Mouse (Mus musculus) CD4-positive, CD25-positive, alpha-beta regulatory T cell, adult 4 months (primary cell): ENCODE data around the gene Eif4h. TPM values are rescaled to one million over a fixed set of nuclear protein-coding genes. Genes with fewer than 3 reads are reported as not detected.

ENCODE experiments used
- ATAC-seq: one replicate; pipeline ENCODE4 v1.8.0; 2017
- polyA plus RNA-seq, 2 experiments: library from polyadenylated mRNA; unstranded; fragments of 100-300 nt; shearing (Covaris generic); gene quantifications; one replicate each; pipeline ENCODE4 v1.2.1; 2017

Gene Eif4h
- polyA plus RNA-seq, 2 experiments from 2014 or later = 94.2 to 96.9 TPM

GRCm38 (mm10) chr5:134606314-134606713 is 33.0 kb downstream of the Eif4h start:
- no peak for ATAC-seq

GRCm38 (mm10) chr5:134604376-134604775 is 34.9 kb downstream of the Eif4h start:
- ATAC-seq = no peak

GRCm38 (mm10) chr5:134597711-134598110 is 41.6 kb downstream of the Eif4h start:
- ATAC-seq = no peak

GRCm38 (mm10) chr5:134593093-134593492 is 46.2 kb downstream of the Eif4h start:
- no peak for ATAC-seq

- ATAC-seq = no peak
These were observed 47.2 kb downstream of the Eif4h start for GRCm38 (mm10) chr5:134592026-134592581.

- ATAC-seq = no peak
These were observed 49.4 kb downstream of the Eif4h start for GRCm38 (mm10) chr5:134589900-134590299.

GRCm38 (mm10) chr5:134584798-134585197 is 54.5 kb downstream of the Eif4h start:
- ATAC-seq = no peak

GRCm38 (mm10) chr5:134583884-134584213 is 55.4 kb downstream of the Eif4h start:
- ATAC-seq = no peak

- ATAC-seq = no peak
These were observed 56.0 kb downstream of the Eif4h start for GRCm38 (mm10) chr5:134583006-134583883.

- peak; percentile 100 for ATAC-seq
These were observed 56.9 kb downstream of the Eif4h start for GRCm38 (mm10) chr5:134582221-134582907.

- ATAC-seq = no peak
These were observed 58.1 kb downstream of the Eif4h start, which contains the start of gene Rfc2 for GRCm38 (mm10) chr5:134581146-134581545. Rfc2 (plus strand) TSS chr5:134581366.

- no peak for ATAC-seq
These were observed 60.2 kb downstream of the Eif4h start for GRCm38 (mm10) chr5:134579135-134579534.

- ATAC-seq = no peak
These were observed 61.8 kb downstream of the Eif4h start for GRCm38 (mm10) chr5:134577534-134577933.

- no peak for ATAC-seq
These were observed 62.6 kb downstream of the Eif4h start for GRCm38 (mm10) chr5:134576517-134577220.

GRCm38 (mm10) chr5:134575833-134576232 is 63.5 kb downstream of the Eif4h start:
- no peak for ATAC-seq

GRCm38 (mm10) chr5:134572508-134573214 is 66.6 kb downstream of the Eif4h start:
- ATAC-seq = no peak

GRCm38 (mm10) chr5:134571730-134572507 is 67.4 kb downstream of the Eif4h start:
- ATAC-seq = peak; percentile 90
